Mouse (Mus musculus): ENCODE measurements around the gene Ppp5c. TPM values are rescaled to one million over a fixed set of nuclear protein-coding genes. Genes with fewer than 3 reads are reported as not detected.

The Ppp5c gene
- polyA plus RNA-seq, 1 experiment from 2014 or later, result 110 TPM

DNA sequence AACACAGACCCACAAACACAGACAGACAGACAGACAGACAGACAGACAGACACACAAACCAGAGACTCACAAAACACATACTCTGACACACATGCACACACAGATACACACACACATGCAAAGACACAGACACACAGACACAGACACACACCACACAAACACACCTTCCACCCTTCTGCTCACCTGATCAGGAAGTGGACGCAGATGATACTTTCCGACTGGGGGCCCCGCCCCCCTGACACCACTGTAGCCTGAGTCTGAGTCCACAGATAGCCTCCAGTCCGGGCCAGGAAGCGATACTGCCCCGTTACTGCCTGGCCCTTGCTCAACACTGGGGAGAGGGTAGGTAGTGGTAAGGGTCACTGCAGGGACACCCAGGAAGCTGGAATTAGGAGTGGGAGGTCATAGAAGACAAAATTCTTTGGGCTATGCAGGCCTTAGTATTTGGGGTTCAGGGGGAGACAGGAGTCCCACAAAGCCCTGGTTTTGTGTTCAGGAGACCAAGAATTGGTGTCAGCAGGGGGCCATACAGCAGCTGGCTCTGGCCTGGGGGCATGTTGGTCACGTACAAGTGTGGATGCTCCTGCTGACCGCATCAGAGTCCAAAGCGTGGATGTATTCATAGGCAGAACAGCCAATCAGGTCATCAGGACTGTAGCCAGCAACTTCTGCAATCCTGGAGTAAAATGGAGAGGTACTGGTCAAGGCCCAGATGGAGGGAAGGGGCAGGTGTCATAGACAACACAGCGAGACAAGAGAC lies 20.9 kb upstream of the Ppp5c start:
- no peak for ATAC-seq (ENCODE audit: borderline replicate concordance, extremely low read depth, low FRiP score, low TSS enrichment)
- Histone ChIP-seq H3K4me1 (peaks cover 4% of the 10 kb centered on the region), H3K9ac (no peak overlapping the region), H3K4me2 (no peak overlapping the region), H3K27me3 (no peaks in the 10 kb centered on the region), H3K4me3 (no peak overlapping the region), H3K27ac (no peak overlapping the region), H3K36me3 (peaks cover 76% of the 10 kb centered on the region), H3K9me3 (no peaks in the 10 kb centered on the region)
- WGBS, result 89% methylated on average over 10 of the region's 10 CpGs

- Histone ChIP-seq H3K36me3 (peaks cover 81% of the 10 kb centered on the region), H3K4me1 (peaks cover 4% of the 10 kb centered on the region), H3K9ac (no peak overlapping the region), H3K4me2 (no peak overlapping the region), H3K27ac (no peak overlapping the region), H3K9me3 (no peaks in the 10 kb centered on the region), H3K4me3 (no peak overlapping the region), H3K27me3 (no peaks in the 10 kb centered on the region)
- ATAC-seq (ENCODE audit: borderline replicate concordance, extremely low read depth, low FRiP score, low TSS enrichment), result no peak
- 87% methylated on average over 5 of the region's 5 CpGs for WGBS
Measured at GRCm38 (mm10) chr7:17047041-17047682, 19.4 kb upstream of the Ppp5c start.

- Histone ChIP-seq H3K27ac (no peak overlapping the region), H3K4me2 (no peak overlapping the region), H3K4me3 (no peak overlapping the region), H3K9ac (no peak overlapping the region), H3K36me3 (peaks cover 82% of the 10 kb centered on the region), H3K9me3 (no peaks in the 10 kb centered on the region), H3K27me3 (no peaks in the 10 kb centered on the region), H3K4me1 (no peaks in the 10 kb centered on the region)
- no peak for ATAC-seq (ENCODE audit: borderline replicate concordance, extremely low read depth, low FRiP score, low TSS enrichment)
- 57% methylated on average over 1 of the region's 1 CpGs for WGBS
Measured at GRCm38 (mm10) chr7:17045743-17046142, 18.0 kb upstream of the Ppp5c start.

DNA sequence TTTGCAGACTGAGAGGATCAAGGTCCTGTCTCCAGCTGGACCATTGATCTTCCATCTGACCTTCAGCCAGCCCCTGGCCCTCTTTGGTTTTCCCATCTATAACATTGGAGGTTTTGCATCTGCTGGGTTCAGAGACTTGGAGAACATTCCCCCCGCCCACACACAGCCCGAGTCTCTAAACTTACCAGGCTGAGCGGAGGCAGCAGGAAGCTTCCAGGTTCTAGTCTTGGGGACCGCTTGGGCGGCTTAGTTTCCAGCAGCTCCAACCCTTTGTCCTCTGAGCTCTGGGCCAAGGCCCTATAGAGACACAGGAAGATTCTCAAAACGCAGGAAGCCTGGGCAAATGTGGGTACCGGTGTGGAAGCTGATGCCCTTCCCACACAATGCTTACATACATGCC lies 11.6 kb upstream of the Ppp5c start:
- no peak for ATAC-seq (ENCODE audit: borderline replicate concordance, extremely low read depth, low FRiP score, low TSS enrichment)
- H3K4me2 ChIP-seq, result no peak overlapping the region
- peaks cover 89% of the 10 kb centered on the region for H3K36me3 ChIP-seq
- no peak overlapping the region for H3K27ac ChIP-seq
- no peak overlapping the region for H3K9ac ChIP-seq
- H3K4me3 ChIP-seq, result no peak overlapping the region
- no peaks in the 10 kb centered on the region for H3K27me3 ChIP-seq
- no peaks in the 10 kb centered on the region for H3K4me1 ChIP-seq
- 88% methylated on average over 7 of the region's 7 CpGs for WGBS
- no peaks in the 10 kb centered on the region for H3K9me3 ChIP-seq

- no peak overlapping the region for H3K27ac ChIP-seq
- no peak overlapping the region for H3K4me3 ChIP-seq
- no peak overlapping the region for H3K9ac ChIP-seq
- H3K27me3 ChIP-seq, result no peaks in the 10 kb centered on the region
- H3K36me3 ChIP-seq, result peaks cover 89% of the 10 kb centered on the region
- no peaks in the 10 kb centered on the region for H3K4me1 ChIP-seq
- H3K9me3 ChIP-seq, result no peaks in the 10 kb centered on the region
- no peak for ATAC-seq (ENCODE audit: borderline replicate concordance, extremely low read depth, low FRiP score, low TSS enrichment)
- 62% methylated on average over 9 of the region's 9 CpGs for WGBS
- H3K4me2 ChIP-seq, result no peak overlapping the region
Measured at GRCm38 (mm10) chr7:17038018-17038695, 10.4 kb upstream of the Ppp5c start.

DNA sequence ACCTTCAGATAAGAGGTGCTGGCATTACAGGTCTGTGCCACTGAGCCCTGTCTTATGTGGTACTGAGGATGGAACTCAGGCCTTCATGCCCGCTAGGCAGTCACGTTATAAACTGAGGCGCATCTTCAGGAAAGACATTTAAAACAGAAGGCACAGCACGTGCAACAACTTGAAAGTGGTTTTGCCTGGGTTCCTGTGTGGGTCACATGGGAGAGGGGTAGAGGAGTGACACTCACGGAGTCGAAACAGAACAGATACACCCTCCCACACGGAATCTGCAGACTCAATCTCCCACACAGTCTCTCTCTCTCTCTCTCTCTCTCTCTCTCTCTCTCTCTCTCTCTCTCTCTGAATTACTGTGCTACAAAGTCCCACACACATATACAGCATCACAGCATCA lies 2.5 kb upstream of the Ppp5c start:
- no peaks in the 10 kb centered on the region for H3K27me3 ChIP-seq
- H3K4me1 ChIP-seq, result peaks cover 21% of the 10 kb centered on the region
- H3K36me3 ChIP-seq, result peaks cover 51% of the 10 kb centered on the region
- no peak for ATAC-seq (ENCODE audit: borderline replicate concordance, extremely low read depth, low FRiP score, low TSS enrichment)
- WGBS, result 71% methylated on average over 7 of the region's 7 CpGs
- H3K4me2 ChIP-seq, result no peak overlapping the region
- H3K4me3 ChIP-seq, result no peak overlapping the region
- H3K9me3 ChIP-seq, result no peaks in the 10 kb centered on the region
- no peak overlapping the region for H3K9ac ChIP-seq
- H3K27ac ChIP-seq, result no peak overlapping the region

- Histone ChIP-seq H3K27me3 (no peaks in the 10 kb centered on the region), H3K9ac (no peak overlapping the region), H3K36me3 (peaks cover 38% of the 10 kb centered on the region), H3K27ac (0 out of 2 replicates have a peak overlapping the region, but pooled peaks have one; percentile 12), H3K9me3 (no peaks in the 10 kb centered on the region), H3K4me2 (no peak overlapping the region), H3K4me3 (no peak overlapping the region), H3K4me1 (peaks cover 34% of the 10 kb centered on the region)
- 73% methylated on average over 7 of the region's 7 CpGs for WGBS
- ATAC-seq (ENCODE audit: borderline replicate concordance, extremely low read depth, low FRiP score, low TSS enrichment), result no peak
Measured at GRCm38 (mm10) chr7:17028923-17029322, 1.2 kb upstream of the Ppp5c start.

- Histone ChIP-seq H3K9me3 (no peaks in the 10 kb centered on the region), H3K9ac (peak overlapping the region; percentile 73), H3K4me1 (peaks cover 45% of the 10 kb centered on the region), H3K4me3 (peak overlapping the region; percentile 71), H3K36me3 (peaks cover 33% of the 10 kb centered on the region), H3K27me3 (no peaks in the 10 kb centered on the region), H3K4me2 (peak overlapping the region; percentile 73), H3K27ac (peak overlapping the region; percentile 89)
- 3% methylated on average over 24 of the region's 24 CpGs for WGBS
- ATAC-seq (ENCODE audit: borderline replicate concordance, extremely low read depth, low FRiP score, low TSS enrichment), result peak; percentile 41; the same call in 1 of the 2 replicates
Measured at GRCm38 (mm10) chr7:17026710-17027587, 775 bp downstream of the Ppp5c start.

- H3K4me1 ChIP-seq, result peaks cover 45% of the 10 kb centered on the region
- H3K27me3 ChIP-seq, result no peaks in the 10 kb centered on the region
- H3K4me2 ChIP-seq, result peak overlapping the region; percentile 73
- no peaks in the 10 kb centered on the region for H3K9me3 ChIP-seq
- peak overlapping the region; percentile 73 for H3K9ac ChIP-seq
- H3K27ac ChIP-seq, result peak overlapping the region; percentile 77; the same call in 1 of the 2 replicates
- 73% methylated on average over 9 of the region's 9 CpGs for WGBS
- no peak for ATAC-seq (ENCODE audit: borderline replicate concordance, extremely low read depth, low FRiP score, low TSS enrichment)
- peak overlapping the region; percentile 71 for H3K4me3 ChIP-seq
- H3K36me3 ChIP-seq, result peaks cover 33% of the 10 kb centered on the region
Measured at GRCm38 (mm10) chr7:17025896-17026622, 1.7 kb downstream of the Ppp5c start.

- peaks cover 34% of the 10 kb centered on the region for H3K36me3 ChIP-seq
- H3K4me2 ChIP-seq, result peak overlapping the region; percentile 73
- H3K9ac ChIP-seq, result peak overlapping the region; percentile 11; the same call in 1 of the 2 replicates
- H3K4me1 ChIP-seq, result peaks cover 45% of the 10 kb centered on the region
- H3K9me3 ChIP-seq, result no peaks in the 10 kb centered on the region
- 0 out of 2 replicates have a peak overlapping the region, but pooled peaks have one; percentile 71 for H3K4me3 ChIP-seq
- no peak for ATAC-seq (ENCODE audit: borderline replicate concordance, extremely low read depth, low FRiP score, low TSS enrichment)
- WGBS, result 66% methylated on average over 4 of the region's 4 CpGs
- peak overlapping the region; percentile 77 for H3K27ac ChIP-seq
- H3K27me3 ChIP-seq, result no peaks in the 10 kb centered on the region
Measured at GRCm38 (mm10) chr7:17025505-17025894, 2.2 kb downstream of the Ppp5c start.
